Mouse (Mus musculus) embryonic facial prominence, embryonic 15.5 days (tissue): ENCODE results near the gene Fbxl16. TPM values are rescaled to one million over a fixed set of nuclear protein-coding genes. Genes with fewer than 3 reads are reported as not detected.

Experiments used
- ATAC-seq: fragments of 200-750 bp; cut with Nextera tagmentation; 2 replicates; pipeline ENCODE4 v1.8.0; 2017; ENCODE audit warnings: low read depth, moderate TSS enrichment; ENCODE audit not compliant: insufficient number of reproducible peaks, low FRiP score, low TSS enrichment
- H3K27ac ChIP-seq: fragments of 300-500 bp; sonication (generic); replicated peaks from 2 replicates; pipeline ENCODE4 v1.5.1; 2015; ENCODE audit warnings: mild to moderate bottlenecking, inconsistent platforms
- H3K27me3 ChIP-seq: fragments of 300-500 bp; sonication (generic); 2 replicates; pipeline ENCODE4 v1.6.1; 2015; ENCODE audit warnings: inconsistent platforms
- H3K36me3 ChIP-seq: fragments of 300-500 bp; sonication (generic); 2 replicates; pipeline ENCODE4 v1.6.1; 2015; ENCODE audit warnings: mild to moderate bottlenecking, inconsistent platforms
- H3K4me1 ChIP-seq: fragments of 300-500 bp; sonication (generic); 2 replicates; pipeline ENCODE4 v1.6.1; 2015; ENCODE audit warnings: inconsistent platforms
- H3K4me2 ChIP-seq: fragments of 300-500 bp; sonication (generic); replicated peaks from 2 replicates; pipeline ENCODE4 v1.6.1; 2015; ENCODE audit warnings: mild to moderate bottlenecking, inconsistent platforms
- H3K4me3 ChIP-seq: fragments of 300-500 bp; sonication (generic); replicated peaks from 2 replicates; pipeline ENCODE4 v1.5.1; 2015; ENCODE audit warnings: mild to moderate bottlenecking, inconsistent platforms
- H3K9ac ChIP-seq: fragments of 300-500 bp; sonication (generic); 2 replicates; pipeline ENCODE4 v1.6.1; 2015; ENCODE audit warnings: inconsistent platforms
- H3K9me3 ChIP-seq: fragments of 300-500 bp; sonication (generic); replicated peaks from 2 replicates; pipeline ENCODE4 v1.6.1; 2016; ENCODE audit warnings: inconsistent platforms
- WGBS: fragments of 180-500 bp; shearing (Covaris S2); methylation state at CpG from one replicate; pipeline ENCODE4 v1.1.7; 2015; 5-methylcytosine and 5-hydroxymethylcytosine counted together
- polyA plus RNA-seq: library from polyadenylated mRNA; unstranded; fragments of >200 nt; fragmentation: Nextera tagmentation; extraction: Ambion mirVana; gene quantifications from 2 replicates; pipeline ENCODE4 v1.2.1, GENCODE M21; 2015

Fbxl16 gene
- polyA plus RNA-seq, 1 experiment from 2014 or later: 4.0 TPM

- ATAC-seq: peak; percentile 94
- Histone ChIP-seq H3K4me3 (peak within 1 kb of the TSS; percentile 91), H3K9me3 (no peaks in the 10 kb centered on the region), H3K9ac (peak within 1 kb of the TSS; percentile 61), H3K4me1 (peaks cover 20% of the 10 kb centered on the region), H3K4me2 (peak within 1 kb of the TSS; percentile 72), H3K27ac (peak within 1 kb of the TSS; percentile 85), H3K36me3 (peaks cover 59% of the 10 kb centered on the region), H3K27me3 (no peaks in the 10 kb centered on the region)
- 1% methylated on average over 21 of the region's 21 CpGs for whole genome bisulfite sequencing
Measured at GRCm38 (mm10) chr17:25844396-25844901, 35.6 kb downstream of the Fbxl16 start, which contains the start of gene Rhot2. TSS of gene Rhot2 (minus strand) at chr17:25844851.

GRCm38 (mm10) chr17:25860229-25860628 lies 51.3 kb downstream of the Fbxl16 start:
- Histone ChIP-seq H3K36me3 (0 out of 2 replicates have a peak, but pooled peaks cover 8% of the 10 kb centered on the region), H3K27ac (no peak overlapping the region), H3K4me1 (peaks cover 19% of the 10 kb centered on the region), H3K4me3 (peak overlapping the region; percentile 75), H3K9me3 (no peaks in the 10 kb centered on the region), H3K27me3 (no peaks in the 10 kb centered on the region), H3K4me2 (peak overlapping the region; percentile 92), H3K9ac (0 out of 2 replicates have a peak overlapping the region, but pooled peaks have one; percentile 84)
- WGBS: 89% methylated on average over 6 of the region's 6 CpGs
- no peak for ATAC-seq

GRCm38 (mm10) chr17:25860832-25861703 lies 52.2 kb downstream of the Fbxl16 start, which contains the start of gene Wdr90:
TSS of gene Wdr90 (minus strand) at chr17:25861501.
- peak; percentile 92 for ATAC-seq
- Histone ChIP-seq H3K4me3 (peak within 1 kb of the TSS; percentile 75), H3K27ac (peak within 1 kb of the TSS; percentile 89), H3K9ac (peak within 1 kb of the TSS; percentile 84), H3K4me1 (peaks cover 19% of the 10 kb centered on the region), H3K27me3 (no peaks in the 10 kb centered on the region), H3K9me3 (no peaks in the 10 kb centered on the region), H3K4me2 (peak within 1 kb of the TSS; percentile 92), H3K36me3 (0 out of 2 replicates have a peak, but pooled peaks cover under 1% of the 10 kb centered on the region)
- 3% methylated on average over 65 of the region's 65 CpGs for WGBS

DNA sequence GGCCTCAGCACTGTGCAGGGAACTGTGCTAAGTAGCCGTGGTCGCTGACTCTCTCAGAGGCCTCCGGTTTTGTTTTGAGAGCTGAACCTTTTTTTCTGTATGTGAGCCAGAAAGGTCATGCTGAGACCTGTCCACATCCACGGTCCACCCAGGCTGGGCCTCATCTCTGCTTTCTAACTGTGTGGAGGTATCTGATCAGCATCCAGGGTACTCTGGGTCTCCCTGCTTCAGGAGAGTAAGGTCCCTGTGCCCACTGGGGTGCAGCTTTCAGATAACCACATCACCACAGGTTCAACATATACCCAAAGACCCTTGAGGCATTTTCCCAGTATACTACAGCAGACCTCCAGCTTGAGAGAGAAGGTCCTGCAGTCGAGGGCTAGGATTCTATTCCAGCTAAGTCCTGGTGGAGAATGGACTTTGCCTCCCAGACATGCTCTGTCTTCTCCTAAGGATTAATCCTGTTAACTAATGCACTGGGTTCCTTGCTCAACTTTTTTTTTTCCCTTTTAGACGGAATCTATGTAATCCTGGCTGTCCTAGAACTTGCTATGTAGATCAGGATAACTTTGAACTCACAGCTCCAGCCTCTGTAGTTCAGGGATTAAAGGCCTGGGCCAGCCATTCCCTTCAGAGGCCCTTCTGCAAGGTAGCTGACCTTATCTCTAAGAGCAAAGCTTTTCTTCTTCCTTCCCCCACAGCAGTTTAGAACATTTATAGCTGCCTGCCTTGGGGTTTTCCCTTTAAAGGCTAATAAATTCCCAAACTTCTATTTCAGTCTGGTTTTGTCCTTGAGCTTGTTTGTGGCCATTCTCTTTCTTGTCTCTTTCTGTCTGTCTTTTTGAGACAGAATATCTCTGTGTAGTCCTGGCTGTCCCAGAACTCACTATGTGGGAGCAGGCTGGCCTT lies 53.1 kb downstream of the Fbxl16 start:
- Histone ChIP-seq H3K27me3 (no peaks in the 10 kb centered on the region), H3K36me3 (no peaks in the 10 kb centered on the region), H3K27ac (peak overlapping the region; percentile 89), H3K4me3 (peak overlapping the region; percentile 75), H3K4me1 (peaks cover 19% of the 10 kb centered on the region), H3K4me2 (peak overlapping the region; percentile 92), H3K9me3 (no peaks in the 10 kb centered on the region), H3K9ac (peak overlapping the region; percentile 84)
- ATAC-seq: no peak
- WGBS: 8% methylated on average over 6 of the region's 6 CpGs

DNA sequence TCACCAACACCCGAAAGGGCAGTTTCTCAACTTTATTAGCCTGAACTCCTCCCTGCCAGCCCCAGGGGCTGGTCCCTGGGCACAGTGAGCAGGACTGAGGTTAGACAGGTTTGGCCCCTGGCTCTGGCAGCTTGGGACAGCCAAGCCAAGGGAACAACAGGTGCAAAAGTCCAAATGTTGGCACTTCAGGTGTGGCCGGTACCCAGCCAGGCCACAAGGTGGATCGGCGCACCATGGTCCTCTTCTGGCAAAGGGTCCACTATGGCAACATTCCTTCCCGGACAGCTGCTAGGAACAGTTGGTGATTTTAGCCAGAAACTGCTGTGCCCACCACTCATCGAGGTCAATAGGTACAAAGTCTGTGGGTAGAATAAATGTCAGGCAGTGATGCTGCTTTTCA lies 54.8 kb downstream of the Fbxl16 start:
- H3K9me3 ChIP-seq: no peaks in the 10 kb centered on the region
- WGBS: 85% methylated on average over 6 of the region's 6 CpGs

GRCm38 (mm10) chr17:25864311-25864710 lies 55.4 kb downstream of the Fbxl16 start:
- no peak overlapping the region for H3K27ac ChIP-seq
- H3K4me3 ChIP-seq: no peak overlapping the region
- H3K4me2 ChIP-seq: no peak overlapping the region
- WGBS: 89% methylated on average over 14 of the region's 14 CpGs
- ATAC-seq: no peak
- H3K9me3 ChIP-seq: no peaks in the 10 kb centered on the region
- no peak overlapping the region for H3K9ac ChIP-seq
- no peaks in the 10 kb centered on the region for H3K27me3 ChIP-seq
- H3K4me1 ChIP-seq: peaks cover 34% of the 10 kb centered on the region
- H3K36me3 ChIP-seq: no peaks in the 10 kb centered on the region

More for the DNA sequence above, 54.8 kb downstream of the Fbxl16 start:
- no peaks in the 10 kb centered on the region for H3K36me3 ChIP-seq
- no peak for ATAC-seq
- H3K27me3 ChIP-seq: no peaks in the 10 kb centered on the region
- no peak overlapping the region for H3K27ac ChIP-seq
- H3K4me1 ChIP-seq: peaks cover 31% of the 10 kb centered on the region
- H3K4me2 ChIP-seq: no peak overlapping the region
- H3K9ac ChIP-seq: no peak overlapping the region
- no peak overlapping the region for H3K4me3 ChIP-seq

DNA sequence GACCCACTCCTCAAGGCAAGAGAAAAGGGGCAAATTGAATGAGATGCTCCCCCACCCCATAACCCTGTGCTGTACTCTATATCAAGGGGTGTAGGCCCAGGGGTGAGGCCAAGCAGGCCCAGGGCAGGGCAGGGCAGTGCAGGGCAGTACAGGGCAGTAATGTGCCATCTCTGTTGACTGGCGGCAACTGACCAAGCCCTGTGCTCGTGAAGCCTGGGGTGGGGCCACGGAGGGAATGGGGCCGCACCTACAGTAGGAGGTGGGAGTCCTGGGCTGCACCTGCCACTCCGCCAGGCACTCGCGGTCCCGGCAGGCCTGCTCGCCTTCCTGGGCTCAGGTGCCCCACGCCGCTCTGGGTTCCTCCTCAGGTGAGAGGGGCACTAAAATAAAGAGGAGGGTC lies 56.4 kb downstream of the Fbxl16 start:
- 88% methylated on average over 11 of the region's 11 CpGs for WGBS
- no peak overlapping the region for H3K9ac ChIP-seq
- H3K36me3 ChIP-seq: no peaks in the 10 kb centered on the region
- H3K27ac ChIP-seq: no peak overlapping the region
- no peak overlapping the region for H3K4me3 ChIP-seq
- no peak for ATAC-seq
- no peaks in the 10 kb centered on the region for H3K9me3 ChIP-seq
- no peaks in the 10 kb centered on the region for H3K27me3 ChIP-seq
- peaks cover 31% of the 10 kb centered on the region for H3K4me1 ChIP-seq
- no peak overlapping the region for H3K4me2 ChIP-seq

DNA sequence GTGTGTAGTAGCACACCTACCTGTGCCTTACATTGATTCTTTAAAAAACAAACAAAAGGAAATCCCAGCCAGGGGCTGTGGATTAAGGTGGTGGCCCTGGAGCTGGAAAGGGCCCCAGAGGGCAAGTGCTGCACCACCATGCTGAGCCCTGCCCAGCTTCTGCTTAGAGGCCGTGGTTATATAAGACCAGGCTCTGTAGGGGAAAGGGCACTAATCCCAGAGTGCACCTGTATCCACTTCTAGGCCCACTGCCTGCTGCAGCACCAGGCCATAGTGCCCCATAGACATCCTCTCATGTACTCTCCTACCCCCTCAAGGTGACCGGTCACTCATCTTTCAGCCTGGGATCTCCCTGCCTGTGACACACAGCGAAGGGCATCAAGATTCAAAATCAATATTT lies 57.3 kb downstream of the Fbxl16 start:
- Histone ChIP-seq H3K27ac (no peak overlapping the region), H3K4me3 (no peak overlapping the region), H3K9me3 (no peaks in the 10 kb centered on the region), H3K4me2 (no peak overlapping the region), H3K4me1 (peaks cover 22% of the 10 kb centered on the region), H3K9ac (no peak overlapping the region), H3K36me3 (no peaks in the 10 kb centered on the region), H3K27me3 (no peaks in the 10 kb centered on the region)
- 87% methylated on average over 3 of the region's 3 CpGs for WGBS
- ATAC-seq: no peak

DNA sequence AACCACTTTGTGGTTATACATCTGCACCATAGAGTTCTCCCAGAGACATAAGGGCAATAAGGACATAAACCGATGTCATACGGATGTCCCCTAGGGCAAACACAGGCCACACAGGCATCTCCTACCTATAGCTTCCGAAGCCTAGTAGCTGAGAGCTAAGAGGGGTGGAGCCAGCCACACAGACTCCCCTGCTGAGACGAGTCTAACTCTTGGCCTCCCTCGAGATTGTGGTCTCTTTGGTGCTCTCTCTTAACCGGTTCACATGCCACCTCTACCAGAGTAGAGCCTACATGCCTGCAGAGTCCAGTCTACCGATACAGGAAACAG lies 58.6 kb downstream of the Fbxl16 start:
- peaks cover 15% of the 10 kb centered on the region for H3K4me1 ChIP-seq
- H3K36me3 ChIP-seq: no peaks in the 10 kb centered on the region
- no peak overlapping the region for H3K27ac ChIP-seq
- no peaks in the 10 kb centered on the region for H3K9me3 ChIP-seq
- ATAC-seq: no peak
- peak overlapping the region; percentile 99 for H3K4me2 ChIP-seq
- no peaks in the 10 kb centered on the region for H3K27me3 ChIP-seq
- WGBS: 12% methylated on average over 7 of the region's 7 CpGs
- peak overlapping the region; percentile 71 for H3K4me3 ChIP-seq
- no peak overlapping the region for H3K9ac ChIP-seq

- Histone ChIP-seq H3K4me2 (peak overlapping the region; percentile 99), H3K9me3 (no peaks in the 10 kb centered on the region), H3K4me1 (peaks cover 15% of the 10 kb centered on the region), H3K4me3 (peak overlapping the region; percentile 71), H3K9ac (peak overlapping the region; percentile 63), H3K36me3 (no peaks in the 10 kb centered on the region), H3K27me3 (no peaks in the 10 kb centered on the region), H3K27ac (peak overlapping the region; percentile 59)
- under 1% methylated on average over 42 of the region's 42 CpGs for WGBS
- ATAC-seq: peak; percentile 8; the same call in 1 of the 2 replicates
Measured at GRCm38 (mm10) chr17:25867836-25868600, 59.1 kb downstream of the Fbxl16 start.
